Mouse (Mus musculus): Measurements from ENCODE around the gene Asb2.

Gene Asb2

GRCm38 (mm10) chr12:103281912-103282311, 73.9 kb downstream of the Asb2 start:
- in situ Hi-C loops (cut with MboI, MseI) = no loop called here

GRCm38 (mm10) chr12:103281491-103281890, 74.3 kb downstream of the Asb2 start:
- in situ Hi-C loops (cut with MboI, MseI) = no loop called here

GRCm38 (mm10) chr12:103276422-103276821, 79.4 kb downstream of the Asb2 start:
- in situ Hi-C loops (cut with MboI, MseI) = no loop called here

- in situ Hi-C loops (cut with MboI, MseI) = no loop called here
Measured at GRCm38 (mm10) chr12:103273732-103274131, 82.1 kb downstream of the Asb2 start.

- in situ Hi-C loops (cut with MboI, MseI) = no loop called here
Measured at GRCm38 (mm10) chr12:103273051-103273450, 82.8 kb downstream of the Asb2 start.

- in situ Hi-C loops (cut with MboI, MseI) = no loop called here
Measured at GRCm38 (mm10) chr12:103272176-103272575, 83.6 kb downstream of the Asb2 start.

All from T-helper 17 cell (primary cell).